Mouse (Mus musculus): Measurements from ENCODE around the gene Egln3.

GRCm38 (mm10) chr12:54163166-54163565, 40.5 kb downstream of the Egln3 start:
- TF ChIP-seq MAFK (IDR thresholded peaks at IDR 0.05; ENCODE audit: insufficient replicate concordance, low read length) (no peak), POLR2A (IDR thresholded peaks at IDR 0.05; ENCODE audit: low read depth, low read length) (no peak), EP300 (IDR thresholded peaks at IDR 0.05; ENCODE audit: low read length) (no peak), ELF1 (IDR thresholded peaks at IDR 0.05; ENCODE audit: low read depth, low read length) (no peak), MYC (IDR thresholded peaks at IDR 0.05; ENCODE audit: low read depth, low read length) (no peak), TBP (conservative IDR thresholded peaks at IDR 0.05; ENCODE audit: low read depth, low read length) (no peak), CTCF (conservative IDR thresholded peaks at IDR 0.05 in 1 of 2, IDR thresholded peaks at IDR 0.05 in 1 of 2; ENCODE audit: low read depth in 2 of 2, low read length in 2 of 2) (no peak), ZKSCAN1 (IDR thresholded peaks at IDR 0.05; ENCODE audit: borderline replicate concordance, low read depth, low read length) (no peak), HCFC1 (IDR thresholded peaks at IDR 0.05; ENCODE audit: low read depth, low read length) (no peak), POLR2AphosphoS2 (IDR thresholded peaks at IDR 0.05; ENCODE audit: low read depth, low read length) (no peak)
